7 mouse cellular contexts compared by ENCODE assay signal in genomic region chr19:17591335-17591734, GRCm38 (mm10).
A peak's percentile ranks its signal among the peaks of the same experiment; 100 is the strongest.
DNase-seq lines count a peak whose midpoint lies in the region; ATAC-seq lines count a peak whose summit lies in the region.

No protein-coding gene starts in this region.

- no peak for DNase-seq in lung, postnatal 36 days
- peak; percentile 66 for DNase-seq in forelimb bud, embryonic 11.5 days (ENCODE audit: low read depth, low spot score)
- DNase-seq in thymus, postnatal 10 days (ENCODE audit: low spot score in 2 of 2): no peak
- DNase-seq in T-cell, adult 2 months (ENCODE audit: low spot score): no peak
- DNase-seq in urinary bladder, postnatal 25 days (ENCODE audit: low spot score): no peak

- no peaks in the 10 kb centered on the region for H3K36me3 ChIP-seq in lung, embryonic 16.5 days (ENCODE audit: control insufficient read depth, insufficient read depth, low read length)
- peaks cover 5% of the 10 kb centered on the region; the same call in 1 of the 2 replicates for H3K36me3 ChIP-seq in limb, embryonic 13.5 days

- no peak overlapping the region for H3K4me3 ChIP-seq in lung, embryonic 16.5 days (ENCODE audit: low read length)
- no peak overlapping the region for H3K4me3 ChIP-seq in limb, embryonic 13.5 days

- H3K27ac ChIP-seq in lung, embryonic 16.5 days (ENCODE audit: low read length): peak overlapping the region; percentile 58
- peak overlapping the region; percentile 61; the same call in 1 of the 2 replicates for H3K27ac ChIP-seq in limb, embryonic 13.5 days

- H3K9me3 ChIP-seq in lung, embryonic 16.5 days (ENCODE audit: control insufficient read depth, low read length): no peaks in the 10 kb centered on the region
- H3K9me3 ChIP-seq in limb, embryonic 13.5 days: no peaks in the 10 kb centered on the region

- no peaks in the 10 kb centered on the region for H3K27me3 ChIP-seq in lung, embryonic 16.5 days (ENCODE audit: control insufficient read depth, insufficient read depth, low read depth, low read length)
- no peaks in the 10 kb centered on the region; the same call in 1 of the 2 replicates for H3K27me3 ChIP-seq in limb, embryonic 13.5 days

- no peak overlapping the region for H3K9ac ChIP-seq in lung, embryonic 16.5 days (ENCODE audit: low read length)
- no peak overlapping the region for H3K9ac ChIP-seq in limb, embryonic 13.5 days

- peak; percentile 78 for ATAC-seq in lung, embryonic 16.5 days (ENCODE audit: low read depth)
- peak; percentile 80 for ATAC-seq in limb, embryonic 13.5 days (ENCODE audit: low FRiP score, low read depth)

- WGBS in lung, embryonic 16.5 days: 30% methylated on average over 8 of the region's 8 CpGs
- 9% methylated on average over 8 of the region's 8 CpGs for WGBS in limb, embryonic 13.5 days

- no peak overlapping the region for H3K4me2 ChIP-seq in lung, embryonic 16.5 days (ENCODE audit: low read depth, low read length)
- H3K4me2 ChIP-seq in limb, embryonic 13.5 days (replicated peaks): peak overlapping the region; percentile 22; the same call in 1 of the 2 replicates

- peaks cover 21% of the 10 kb centered on the region for H3K4me1 ChIP-seq in lung, embryonic 16.5 days (replicated peaks; ENCODE audit: control insufficient read depth, insufficient read depth, low read length)
- peaks cover 40% of the 10 kb centered on the region for H3K4me1 ChIP-seq in limb, embryonic 13.5 days
